Mouse (Mus musculus) frontal cortex, postnatal 25 days (tissue): ENCODE measurements around the gene Slc24a2.

Experiments used
- DNase-seq, 2 experiments: peaks; one replicate each; pipeline ENCODE4 v3.0.0; 2022; ENCODE audit warnings: low spot score in 2 of 2

The Slc24a2 gene

DNA sequence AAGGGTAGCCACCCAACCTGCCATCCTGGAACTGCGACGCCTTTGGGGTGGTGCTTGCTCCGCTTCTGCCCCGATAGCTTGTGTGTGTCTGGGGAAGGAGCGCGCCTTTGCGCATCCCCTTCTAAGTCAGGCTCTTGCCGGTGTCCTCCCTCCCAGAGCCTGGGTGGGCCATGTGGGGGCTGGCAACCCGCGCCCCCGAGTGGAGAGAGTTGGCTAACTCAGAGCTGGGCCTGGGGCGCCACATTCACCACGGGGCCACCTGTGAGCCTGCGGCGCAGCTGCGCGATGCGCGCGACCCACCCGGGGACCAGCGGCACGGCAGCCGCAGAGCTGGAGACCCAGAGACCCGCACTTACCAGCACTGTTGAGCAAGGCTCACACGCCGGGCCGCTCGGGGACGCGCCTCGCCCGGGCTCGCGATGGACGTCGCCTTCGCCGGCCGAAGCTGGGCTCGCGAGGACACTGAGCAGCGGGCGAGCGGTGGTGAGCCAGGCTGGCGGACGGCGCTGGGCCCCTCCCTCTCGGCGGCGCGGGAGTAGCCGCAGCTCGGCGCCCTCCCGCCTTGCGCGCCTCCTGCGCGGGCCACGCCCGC, at the start of gene Slc24a2:
Gene Slc24a2, minus strand, starts transcription at position 518 of the 592 bp plus-strand sequence.
- DNase-seq, result peak; percentile 48 to 50

DNA sequence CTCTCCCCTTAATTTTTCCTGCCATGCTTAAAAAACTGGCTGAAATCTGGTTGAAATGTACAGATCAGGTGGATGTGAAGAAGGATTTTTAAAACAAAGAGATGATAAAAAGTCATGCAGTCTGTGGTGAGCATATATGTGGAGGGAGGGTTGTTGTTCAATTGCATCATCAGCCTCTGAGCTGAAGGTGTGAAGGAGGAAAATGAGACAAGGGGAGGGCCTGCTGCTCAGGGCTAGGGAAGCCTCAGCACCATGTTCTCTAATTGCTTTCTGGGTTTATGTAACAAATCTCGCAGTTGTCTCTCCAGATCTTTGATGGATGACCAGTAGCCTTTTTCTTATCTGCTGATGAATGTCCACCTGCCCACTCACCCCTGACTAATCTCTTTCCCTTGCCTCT, 44.5 kb upstream of the Slc24a2 start:
- no peak for DNase-seq

DNA sequence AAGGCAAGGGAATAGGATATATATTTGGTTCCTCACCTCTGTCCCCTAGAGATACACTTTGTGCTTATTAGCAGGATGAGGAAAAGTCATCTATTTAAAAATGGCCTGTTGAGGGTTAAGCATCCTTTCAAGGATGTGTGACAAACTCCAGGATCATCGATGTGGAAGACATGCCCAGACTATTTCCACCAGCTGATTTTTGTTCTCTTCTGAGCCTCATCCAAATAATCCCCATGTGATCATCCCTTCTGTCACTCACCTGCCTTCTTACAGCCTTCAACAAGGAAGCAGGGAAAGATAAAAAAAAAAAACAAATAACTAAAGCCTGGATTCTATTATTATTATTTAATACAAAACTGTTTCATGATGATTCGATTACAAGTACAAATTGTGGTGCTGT, 44.0 kb upstream of the Slc24a2 start:
- DNase-seq, result no peak

DNA sequence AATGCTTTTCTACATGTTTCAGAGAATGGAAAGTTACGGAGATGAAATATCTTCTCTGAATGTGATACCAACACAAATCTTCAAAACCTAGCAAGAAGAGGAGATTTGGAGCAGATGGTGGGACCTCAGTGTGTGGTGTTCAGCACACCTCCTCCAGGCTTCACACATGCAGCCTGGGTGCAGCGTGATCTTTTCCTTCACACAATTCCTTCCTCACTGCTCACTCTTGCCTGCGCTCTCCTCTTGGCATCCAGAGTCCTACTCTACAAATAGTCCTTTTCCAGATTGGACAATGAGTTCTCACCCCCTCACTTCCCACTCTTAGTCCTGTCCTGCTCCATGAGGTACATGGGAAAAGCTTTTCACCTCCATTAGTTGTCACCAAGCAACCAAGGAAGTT, 43.2 kb upstream of the Slc24a2 start:
- DNase-seq, result peak; percentile 8 to 25

DNA sequence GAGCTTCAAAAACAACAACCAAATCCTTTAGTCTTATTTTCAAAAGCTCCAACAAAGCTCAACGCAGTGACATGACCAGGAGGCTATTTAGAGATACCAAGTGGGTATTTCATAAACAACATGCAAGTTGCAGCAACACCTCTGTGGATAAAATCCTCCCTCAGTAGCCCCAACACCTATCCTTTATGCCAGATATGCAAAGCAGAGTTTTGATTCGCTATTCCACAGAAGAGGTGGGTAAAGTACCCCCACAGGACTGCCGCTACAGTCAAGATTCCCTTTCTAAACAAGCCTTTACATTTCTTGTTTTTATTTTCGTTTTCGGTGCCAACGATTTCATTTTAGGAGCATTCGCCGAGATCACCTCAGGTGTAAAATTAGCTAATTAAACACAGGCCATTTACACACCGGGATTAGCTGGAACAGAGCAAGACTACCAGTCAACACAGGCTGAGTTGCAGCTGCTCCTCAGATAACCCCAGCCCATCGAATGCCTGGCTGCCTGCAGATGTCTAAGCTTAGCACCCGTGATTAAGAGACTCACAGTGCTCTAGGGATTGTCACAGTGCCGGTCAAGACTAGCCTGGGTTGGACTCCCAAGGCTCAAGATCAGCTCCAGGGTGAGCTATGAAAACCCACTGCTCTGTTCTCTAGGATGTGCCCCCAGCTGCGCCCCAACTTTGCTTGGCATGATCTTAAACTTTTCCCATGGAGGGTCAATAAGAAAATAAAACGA, 885 bp downstream of the Slc24a2 start:
- DNase-seq, result no peak

DNA sequence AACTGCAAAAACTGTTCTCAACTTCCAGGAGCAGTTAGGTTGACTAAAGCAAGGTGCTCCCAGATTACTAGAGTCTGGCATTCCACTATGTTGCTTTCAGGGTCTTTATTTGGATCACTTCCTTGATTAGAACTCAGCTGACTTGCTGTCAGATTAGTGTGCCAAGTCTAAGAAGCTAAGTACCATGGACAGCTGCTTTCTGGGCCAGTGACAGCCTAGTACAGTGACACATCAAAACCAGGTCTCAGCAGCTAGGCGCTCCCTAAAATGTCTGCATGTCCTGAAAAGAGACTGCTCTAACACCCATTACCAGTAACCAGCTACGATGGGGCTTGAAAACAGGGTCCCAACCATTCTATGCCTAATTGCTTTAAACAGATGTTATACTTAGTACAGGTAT, 8.7 kb downstream of the Slc24a2 start:
- no peak for DNase-seq

DNA sequence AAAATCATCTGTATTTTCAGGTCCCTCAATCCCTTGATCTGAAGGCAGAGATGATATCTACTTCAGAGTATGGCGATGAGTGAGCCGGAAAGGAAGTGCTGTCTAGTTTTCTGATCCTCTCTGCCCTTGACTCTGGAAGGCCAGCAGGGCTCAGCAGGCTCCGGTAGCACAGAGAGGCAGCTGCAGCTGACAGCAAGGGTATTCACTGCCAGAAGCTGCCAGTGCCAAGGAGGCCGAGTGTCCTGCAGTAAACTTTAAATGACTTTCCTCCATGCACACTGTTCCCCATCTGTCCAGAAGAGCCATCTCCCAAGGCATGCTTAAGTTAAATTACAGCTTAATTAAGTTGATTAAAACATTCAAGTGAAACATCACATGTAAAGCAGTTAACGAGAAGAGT, 12.1 kb downstream of the Slc24a2 start:
- no peak for DNase-seq

DNA sequence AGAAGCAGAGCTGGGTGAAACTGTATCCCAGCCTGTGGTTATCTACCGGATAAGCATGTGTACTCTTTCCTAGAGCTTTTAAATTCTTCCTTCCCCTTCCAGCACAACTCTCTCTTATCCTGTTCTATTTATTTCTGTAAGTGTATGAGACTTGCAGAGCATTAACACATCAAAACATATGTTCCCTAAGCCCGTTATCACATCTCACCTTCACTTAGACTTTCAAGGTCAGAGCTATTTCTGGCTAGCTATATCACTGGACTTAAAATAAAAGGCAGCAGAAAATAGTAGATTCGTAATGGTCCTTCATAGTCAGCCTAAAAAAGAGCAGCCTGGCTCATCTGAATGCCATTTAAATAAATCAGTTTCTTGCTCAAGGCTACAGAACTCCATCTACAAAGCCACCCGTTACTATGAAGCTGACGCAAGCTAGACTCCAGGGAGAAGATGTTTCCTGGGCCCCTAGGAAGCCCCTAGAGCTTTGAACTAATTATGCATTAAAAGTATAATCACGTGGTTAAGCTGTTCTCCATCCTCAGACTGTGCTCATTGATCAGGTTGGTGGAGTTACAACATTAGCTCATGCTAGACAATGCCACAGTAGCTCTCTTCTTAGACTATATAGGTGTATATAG, 18.8 kb downstream of the Slc24a2 start:
- no peak for DNase-seq

DNA sequence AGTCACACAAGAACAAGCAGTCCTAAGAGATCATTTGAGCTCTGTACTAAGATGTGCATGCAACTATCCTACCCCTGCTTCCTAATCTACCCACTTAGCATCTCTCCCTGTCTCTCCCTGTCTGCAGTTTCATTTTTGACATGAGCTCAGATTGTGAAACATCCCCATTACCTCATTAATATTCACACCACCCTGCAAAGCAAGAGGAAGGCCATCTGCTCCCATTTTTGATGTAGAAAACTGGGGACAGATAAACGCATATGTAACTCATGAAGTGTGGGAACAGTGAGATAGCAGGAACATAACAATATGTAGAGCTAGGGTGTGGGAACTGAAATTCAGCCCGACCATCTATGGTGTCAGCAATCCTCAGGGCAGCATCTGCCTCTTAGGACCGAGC, 19.7 kb downstream of the Slc24a2 start:
- no peak for DNase-seq

DNA sequence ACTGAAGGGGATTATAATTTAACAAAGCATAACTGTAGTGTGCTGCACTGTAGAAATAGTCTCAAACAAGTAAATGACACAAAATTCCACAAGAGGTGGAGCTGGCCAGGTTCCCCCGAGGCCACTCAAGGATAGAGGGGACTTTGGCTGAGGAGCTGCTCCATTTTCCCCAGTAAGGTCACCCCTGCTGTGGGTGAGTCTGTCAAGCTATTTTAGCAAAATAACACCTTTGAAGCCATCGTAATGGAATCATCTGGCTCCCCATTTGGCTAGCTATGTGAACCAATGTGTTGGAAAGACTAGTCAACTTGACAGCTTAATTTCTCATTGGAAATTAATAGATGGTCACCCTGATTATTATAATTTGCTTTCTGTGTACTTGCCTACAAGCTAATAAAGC, 28.2 kb downstream of the Slc24a2 start:
- DNase-seq, result no peak

DNA sequence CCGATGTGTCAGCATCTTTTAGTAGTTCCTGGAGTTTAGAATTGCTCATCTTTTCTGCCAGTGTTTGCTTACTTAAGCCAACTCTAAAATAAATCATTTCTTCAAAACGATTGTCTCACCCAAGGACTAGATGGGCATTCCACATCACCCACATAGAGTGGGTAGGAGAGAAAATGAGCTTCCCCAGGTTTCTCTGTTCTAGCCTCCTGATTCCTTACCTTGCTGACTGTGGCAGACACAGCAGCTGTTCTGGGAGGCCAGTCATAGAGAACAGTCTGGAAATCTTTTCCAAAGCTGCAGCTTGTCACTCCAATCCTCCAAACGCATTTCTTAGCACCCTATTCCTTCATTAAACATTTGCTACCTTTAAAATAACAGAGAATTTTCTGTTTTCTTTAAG, 29.0 kb downstream of the Slc24a2 start:
- no peak for DNase-seq

DNA sequence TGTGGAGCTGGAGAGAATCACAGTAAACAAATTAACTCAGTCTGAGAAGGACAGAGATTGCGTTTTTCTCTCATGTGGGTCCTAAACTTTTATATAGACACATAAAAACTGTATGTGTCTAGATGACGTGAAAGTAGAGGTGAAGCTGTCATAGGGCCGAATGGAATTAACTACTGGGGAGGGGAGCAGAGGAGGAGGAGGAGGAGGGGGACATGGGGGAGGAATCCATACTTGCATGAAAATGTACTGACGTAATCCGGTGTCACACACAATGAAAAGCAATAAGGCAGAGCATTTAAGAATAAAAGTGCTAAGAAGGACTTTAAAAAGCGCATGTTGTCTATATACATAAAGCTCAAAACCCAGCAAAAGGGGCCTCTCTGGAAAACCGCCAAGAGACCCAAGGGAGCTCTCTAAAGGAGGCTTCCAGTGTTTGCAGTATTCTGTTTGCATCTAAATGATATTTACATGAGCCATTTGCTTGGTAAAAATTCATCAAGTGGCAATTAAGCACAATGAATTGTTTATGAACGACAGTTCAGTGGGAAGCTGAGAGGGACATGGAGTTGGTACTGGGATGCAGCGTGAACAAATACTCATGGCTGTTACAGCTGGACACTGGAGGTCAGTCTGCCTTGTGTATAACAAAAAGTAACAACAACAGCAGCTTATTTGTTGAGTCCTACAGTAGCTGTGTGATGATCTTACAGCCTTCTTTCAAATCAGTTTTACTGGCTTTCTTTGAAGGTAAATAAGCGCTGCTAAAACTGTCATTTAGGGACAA, 45.9 kb downstream of the Slc24a2 start:
- no peak for DNase-seq

DNA sequence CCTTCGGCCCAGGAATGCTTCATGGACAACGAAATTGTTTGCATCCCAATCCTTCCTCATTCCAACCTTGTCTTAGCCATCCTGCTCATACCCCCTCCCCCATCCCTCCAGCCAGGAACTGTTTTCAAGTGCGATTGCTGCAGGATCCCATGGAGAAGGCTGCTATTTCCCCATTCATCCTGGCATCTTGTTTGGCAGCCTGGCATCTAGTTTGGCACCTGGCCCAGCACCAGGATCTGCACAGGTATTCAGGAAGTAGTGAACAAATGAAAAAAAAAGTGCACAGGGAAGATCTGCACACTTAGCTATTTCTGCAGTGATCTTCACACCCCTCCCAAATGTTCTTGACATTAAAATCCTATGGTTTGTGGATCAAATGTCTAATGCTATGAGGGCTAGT, 53.2 kb downstream of the Slc24a2 start:
- DNase-seq, result no peak

DNA sequence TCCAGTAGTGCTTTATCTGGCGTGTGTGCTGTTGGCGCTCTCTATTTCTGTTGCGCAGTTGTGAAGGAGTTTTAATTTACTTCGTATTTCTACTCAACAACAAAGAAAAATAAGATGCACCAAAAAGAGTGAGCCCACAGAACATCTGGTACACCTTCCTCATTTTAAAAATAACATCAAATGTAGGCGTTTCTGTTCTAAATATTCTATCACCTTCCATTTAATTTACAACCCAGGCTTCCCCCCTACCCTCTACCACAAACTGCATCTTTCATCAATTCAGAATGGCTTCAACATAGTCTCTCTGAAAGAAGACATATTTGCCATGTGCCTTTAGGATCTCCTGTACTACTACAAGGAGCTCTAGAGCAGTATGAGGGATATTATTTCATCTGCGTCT, 66.3 kb downstream of the Slc24a2 start:
- DNase-seq, result no peak

DNA sequence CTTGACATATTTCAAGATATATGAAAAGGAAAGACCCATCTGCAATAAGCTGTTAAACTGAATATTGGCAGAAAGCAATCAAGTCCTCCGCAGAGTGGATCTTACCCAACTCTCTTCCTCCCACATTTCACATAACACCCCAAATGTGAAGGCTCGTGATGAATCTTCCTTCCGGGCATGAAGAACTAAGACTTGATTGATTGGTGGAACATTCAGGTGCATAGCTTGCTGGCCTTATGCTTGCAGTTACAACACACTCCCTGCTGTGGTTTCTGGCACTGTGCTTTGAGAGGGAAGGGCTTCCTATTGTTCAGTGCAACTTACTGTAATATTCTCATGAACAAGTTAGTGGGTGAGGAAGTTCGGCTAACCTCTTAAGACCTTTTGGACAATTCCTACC, 72.2 kb downstream of the Slc24a2 start:
- no peak for DNase-seq

DNA sequence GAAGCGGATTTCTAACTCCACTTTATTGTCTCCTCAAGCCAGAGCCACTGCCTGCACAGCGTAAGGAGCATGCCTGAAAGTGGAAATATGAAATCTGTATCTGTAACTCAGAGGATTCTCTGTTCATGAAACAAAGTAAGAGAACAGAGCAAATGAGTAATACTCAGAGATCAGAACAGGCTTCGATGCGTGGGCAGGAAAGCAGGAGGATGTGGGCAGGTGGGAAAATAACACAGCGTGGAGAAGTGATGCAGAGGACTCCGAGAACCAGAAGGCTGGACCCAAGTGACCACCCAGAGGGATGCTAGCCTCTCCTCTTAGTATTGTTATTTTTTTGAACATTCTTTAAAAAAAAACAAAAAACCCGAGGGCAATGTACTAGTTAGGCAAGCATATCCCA, 78.3 kb downstream of the Slc24a2 start:
- DNase-seq, result no peak

DNA sequence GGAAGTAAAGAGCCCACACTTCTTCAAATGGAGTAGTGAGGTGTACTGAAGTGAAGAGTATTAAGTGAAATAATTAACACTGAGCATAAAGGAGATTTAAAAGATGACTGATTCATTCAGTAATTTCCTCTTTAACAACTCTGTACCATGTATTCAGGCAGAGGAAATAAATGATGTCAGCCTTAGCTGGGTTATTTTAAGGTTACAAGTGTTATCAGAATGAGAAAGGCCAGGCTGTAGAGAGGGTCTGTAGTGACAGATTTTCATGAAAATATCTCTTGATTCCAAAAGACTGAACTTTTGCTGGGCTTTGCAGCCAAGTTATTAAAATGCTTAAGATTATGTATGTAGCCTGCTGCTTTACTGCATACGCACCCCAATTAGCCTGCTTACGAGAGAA, 80.7 kb downstream of the Slc24a2 start:
- DNase-seq, result no peak

DNA sequence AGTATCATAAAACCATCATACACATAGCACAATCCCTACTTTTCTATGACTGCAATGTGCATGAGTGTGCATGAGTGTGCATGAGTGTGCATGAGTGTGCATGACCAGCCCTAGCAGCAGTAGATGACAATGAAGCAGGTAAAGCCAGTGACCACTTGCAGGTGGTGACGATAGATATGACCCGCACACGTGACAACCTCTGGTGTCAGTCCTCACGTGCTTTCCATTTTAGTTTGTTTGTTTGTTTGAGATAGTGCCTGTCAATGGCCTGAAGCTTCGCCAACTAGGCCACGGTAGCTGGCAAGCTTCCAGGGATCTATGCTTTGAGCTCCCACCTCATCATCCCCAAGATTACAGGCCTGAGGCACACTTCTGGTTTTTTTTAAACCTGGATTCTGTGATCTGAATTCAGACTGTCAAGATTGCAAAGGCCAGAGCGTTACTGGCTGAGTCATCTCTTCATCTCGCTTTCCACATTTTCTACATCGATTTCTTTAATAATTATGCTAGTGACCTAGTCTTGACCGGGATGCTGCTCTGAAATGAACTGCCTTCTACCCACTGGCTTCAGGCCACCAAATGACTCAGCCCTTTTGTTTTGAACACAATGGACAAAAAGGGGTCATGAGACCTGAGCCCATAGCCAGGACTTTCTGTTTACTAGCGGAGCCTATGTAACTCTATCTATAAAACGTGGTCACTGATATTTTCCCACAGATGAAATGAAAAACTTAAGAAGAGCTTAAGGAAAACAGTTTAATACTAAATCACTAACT, 88.5 kb downstream of the Slc24a2 start:
- DNase-seq, result no peak

DNA sequence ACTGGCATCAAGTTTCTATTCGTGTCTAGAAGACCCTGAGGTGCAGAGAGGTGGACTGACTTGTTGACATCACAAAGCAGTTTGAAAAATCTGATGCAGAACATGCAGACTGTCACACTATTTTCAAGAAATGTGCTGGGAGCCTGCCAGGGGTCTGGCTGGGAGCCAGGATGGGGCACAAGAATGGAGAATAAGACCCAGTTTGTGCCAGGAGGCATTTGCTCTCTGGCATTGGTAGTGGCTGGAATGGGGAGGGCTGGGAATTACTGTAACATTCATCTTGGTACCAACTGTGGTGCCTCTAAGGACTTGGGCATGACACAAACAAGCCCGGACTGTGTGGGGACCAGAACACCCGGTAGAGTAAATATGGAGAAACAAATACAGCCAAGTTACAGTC, 89.4 kb downstream of the Slc24a2 start:
- DNase-seq, result peak; percentile 45 to 46

DNA sequence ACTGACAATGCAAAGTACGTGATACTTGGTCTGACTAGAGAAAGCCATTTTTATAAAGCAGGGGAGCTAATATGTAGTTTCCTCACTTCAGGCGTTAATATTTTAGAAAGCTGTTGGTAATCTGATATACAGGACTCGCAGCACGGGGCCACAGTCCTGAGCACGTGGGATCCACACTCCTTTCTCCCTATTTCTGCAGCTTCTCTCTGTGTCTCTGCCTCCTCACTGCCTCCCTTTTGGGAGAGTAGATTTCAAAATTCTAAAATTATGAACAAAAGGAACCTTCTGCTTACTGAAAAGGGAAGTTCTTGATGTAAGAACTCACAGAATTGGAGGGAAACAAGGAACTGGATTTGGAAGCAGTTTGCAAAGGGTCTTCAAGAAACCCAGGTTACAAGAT, 97.8 kb downstream of the Slc24a2 start:
- DNase-seq, result no peak

DNA sequence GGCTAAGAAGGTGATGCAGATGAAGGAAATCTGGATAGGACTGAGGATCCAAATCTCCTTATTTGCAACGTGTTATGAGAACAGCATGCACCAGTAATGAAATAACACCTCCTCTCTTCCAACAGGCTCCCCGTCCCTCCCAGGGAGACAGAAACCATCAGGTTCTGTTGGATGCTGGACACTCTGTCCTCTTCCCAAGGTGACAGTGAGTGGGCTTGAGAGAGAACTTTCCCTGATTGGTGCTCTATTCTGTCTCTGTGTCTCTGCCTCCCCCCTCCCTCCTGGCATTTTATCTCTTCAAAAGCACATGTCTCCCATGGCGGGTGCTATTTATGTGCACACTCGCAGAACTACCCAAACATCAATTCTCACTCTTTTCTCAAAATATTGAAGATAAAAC, 103.5 kb downstream of the Slc24a2 start:
- DNase-seq, result peak in 1 of 2 experiments; percentile 23

DNA sequence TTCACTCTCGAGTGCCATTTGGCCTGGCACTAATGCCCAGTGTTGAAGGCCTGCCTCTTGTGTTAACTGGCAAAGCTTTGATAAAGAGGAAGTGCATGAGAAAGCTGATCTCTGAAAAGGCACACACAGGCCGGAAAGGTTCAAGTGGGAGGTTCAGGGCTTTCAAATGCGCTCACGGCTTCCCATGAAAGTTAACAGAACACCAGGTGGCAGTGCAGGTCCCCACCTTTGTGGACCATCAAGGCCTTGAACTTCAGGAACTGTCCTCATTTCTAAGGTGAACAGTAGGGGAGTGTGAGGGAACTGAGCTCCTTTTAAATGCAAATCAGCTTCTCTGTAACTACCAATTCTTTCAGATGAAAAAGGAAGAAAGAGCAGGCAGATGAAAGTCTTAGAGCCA, 110.5 kb downstream of the Slc24a2 start:
- no peak for DNase-seq
